Mouse (Mus musculus) olfactory bulb, adult 2 months (tissue): ENCODE data around the gene Slc4a5. TPM values are rescaled to one million over a fixed set of nuclear protein-coding genes. Genes with fewer than 3 reads are reported as not detected.
A peak's percentile ranks its signal among the peaks of the same experiment; 100 is the strongest.

Source experiments
- H3K27ac ChIP-seq: fragments of 200-500 bp; 2 replicates; pipeline ENCODE4 v1.5.1; 2012; ENCODE audit warnings: low read depth, low read length; ENCODE audit not compliant: insufficient read depth
- H3K4me1 ChIP-seq: fragments of 200-500 bp; 2 replicates; pipeline ENCODE4 v1.6.1; 2012; ENCODE audit warnings: low read length; ENCODE audit not compliant: control insufficient read depth, insufficient read depth
- H3K4me3 ChIP-seq: fragments of 200-500 bp; 2 replicates; pipeline ENCODE4 v1.5.1; 2012; ENCODE audit warnings: mild to moderate bottlenecking, low read depth, low read length, moderate library complexity; ENCODE audit not compliant: insufficient read depth
- CTCF ChIP-seq: fragments of 200-500 bp; IDR thresholded peaks from 2 replicates; pipeline ENCODE4 v1.5.1; 2012; ENCODE audit warnings: low read depth, mild to moderate bottlenecking, low read length, moderate library complexity; ENCODE audit not compliant: insufficient read depth
- POLR2A ChIP-seq: fragments of 200-500 bp; IDR thresholded peaks from 2 replicates; pipeline ENCODE4 v1.6.1; 2012; ENCODE audit warnings: mild to moderate bottlenecking, low read depth, low read length, moderate library complexity; ENCODE audit not compliant: insufficient read depth
- WGBS: fragments of 180-500 bp; shearing (Covaris S2); methylation state at CpG from one replicate; pipeline ENCODE4 v1.1.7; 2018; 5-methylcytosine and 5-hydroxymethylcytosine counted together
- polyA plus RNA-seq: library from polyadenylated mRNA; stranded (reverse); fragments of >200 nt; gene quantifications from 2 replicates; pipeline ENCODE4 v1.2.4, GENCODE M21; 2012; ENCODE audit warnings: low replicate concordance; ENCODE audit not compliant: missing spikeins, insufficient read depth, insufficient read length

The Slc4a5 gene
- polyA plus RNA-seq, 1 experiment: not detected

- TF ChIP-seq POLR2A: peak; percentile 29; the same call in 1 of the 2 replicates
- TF ChIP-seq CTCF: no peak
- Histone ChIP-seq H3K4me1 (peaks cover 55% of the 10 kb centered on the region), H3K4me3 (peak overlapping the region; percentile 83), H3K27ac (peak overlapping the region; percentile 91)
- WGBS: 7% methylated on average over 25 of the region's 25 CpGs
These were observed 33.5 kb upstream of the Slc4a5 start for GRCm38 (mm10) chr6:83185895-83186861.

GRCm38 (mm10) chr6:83186946-83187345, 32.7 kb upstream of the Slc4a5 start:
- 59% methylated on average over 2 of the region's 2 CpGs for WGBS

GRCm38 (mm10) chr6:83193571-83193970, 26.1 kb upstream of the Slc4a5 start:
- peaks cover 25% of the 10 kb centered on the region for H3K4me1 ChIP-seq
- no peak overlapping the region for H3K4me3 ChIP-seq
- TF ChIP-seq CTCF (no peak), POLR2A (no peak)
- whole genome bisulfite sequencing: 92% methylated on average over 7 of the region's 7 CpGs
- no peak overlapping the region for H3K27ac ChIP-seq

More at GRCm38 (mm10) chr6:83186946-83187345, 32.7 kb upstream of the Slc4a5 start:
- H3K27ac ChIP-seq: no peak overlapping the region
- H3K4me1 ChIP-seq: peaks cover 54% of the 10 kb centered on the region
- peak overlapping the region; percentile 83 for H3K4me3 ChIP-seq
- TF ChIP-seq CTCF: no peak

GRCm38 (mm10) chr6:83197345-83198004, 22.2 kb upstream of the Slc4a5 start:
- peak overlapping the region; percentile 34; the same call in 1 of the 2 replicates for H3K27ac ChIP-seq
- no peak for TF ChIP-seq POLR2A
- TF ChIP-seq CTCF: 0 out of 2 replicates have a peak, but pooled peaks have one; percentile 43
- no peak overlapping the region for H3K4me3 ChIP-seq
- peaks cover 18% of the 10 kb centered on the region for H3K4me1 ChIP-seq
- WGBS: 27% methylated on average over 15 of the region's 15 CpGs

- Histone ChIP-seq H3K4me3 (no peak overlapping the region), H3K27ac (no peak overlapping the region), H3K4me1 (0 out of 2 replicates have a peak, but pooled peaks cover 2% of the 10 kb centered on the region)
- WGBS: 80% methylated on average over 4 of the region's 4 CpGs
- TF ChIP-seq CTCF: no peak
- TF ChIP-seq POLR2A: no peak
These were observed 16.3 kb upstream of the Slc4a5 start for GRCm38 (mm10) chr6:83203320-83203719.

- H3K4me1 ChIP-seq: 0 out of 2 replicates have a peak, but pooled peaks cover 2% of the 10 kb centered on the region
- TF ChIP-seq POLR2A: no peak
- no peak for TF ChIP-seq CTCF
- no peak overlapping the region for H3K27ac ChIP-seq
- no peak overlapping the region for H3K4me3 ChIP-seq
- 88% methylated on average over 3 of the region's 3 CpGs for WGBS
These were observed 13.8 kb upstream of the Slc4a5 start for GRCm38 (mm10) chr6:83205851-83206250.

GRCm38 (mm10) chr6:83206321-83206720, 13.3 kb upstream of the Slc4a5 start:
- Histone ChIP-seq H3K4me1 (0 out of 2 replicates have a peak, but pooled peaks cover 2% of the 10 kb centered on the region), H3K27ac (no peak overlapping the region), H3K4me3 (no peak overlapping the region)
- 66% methylated on average over 11 of the region's 11 CpGs for WGBS
- TF ChIP-seq POLR2A: no peak
- TF ChIP-seq CTCF: no peak

- no peak overlapping the region for H3K4me3 ChIP-seq
- peaks cover 5% of the 10 kb centered on the region; the same call in 1 of the 2 replicates for H3K4me1 ChIP-seq
- WGBS: 67% methylated on average over 9 of the region's 9 CpGs
- no peak overlapping the region for H3K27ac ChIP-seq
- TF ChIP-seq POLR2A (no peak), CTCF (no peak)
These were observed 12.1 kb upstream of the Slc4a5 start for GRCm38 (mm10) chr6:83207361-83208049.
